Mouse (Mus musculus): ENCODE data around the gene Ptpn1.

The Ptpn1 gene

GRCm38 (mm10) chr2:168006489-168006888 is 74.6 kb downstream of the Ptpn1 start:
- no peak for DNase-seq (ENCODE audit: low spot score in 2 of 2)

GRCm38 (mm10) chr2:168008132-168008531 is 76.3 kb downstream of the Ptpn1 start:
- DNase-seq (ENCODE audit: low spot score in 2 of 2) = no peak

- DNase-seq (ENCODE audit: low spot score in 2 of 2) = peak in 1 of 2 experiments; percentile 31
Measured at GRCm38 (mm10) chr2:168009936-168010668, 78.2 kb downstream of the Ptpn1 start, which contains the start of gene Ripor3. Gene Ripor3, minus strand, starts transcription at chr2:168010618.

- no peak for DNase-seq (ENCODE audit: low spot score in 2 of 2)
Measured at GRCm38 (mm10) chr2:168010893-168011292, 79.0 kb downstream of the Ptpn1 start.

- DNase-seq (ENCODE audit: low spot score in 2 of 2) = peak in 1 of 2 experiments; percentile 68
Measured at GRCm38 (mm10) chr2:168016951-168017391, 85.1 kb downstream of the Ptpn1 start.

GRCm38 (mm10) chr2:168019201-168019715 is 87.4 kb downstream of the Ptpn1 start:
- DNase-seq (ENCODE audit: low spot score in 2 of 2) = no peak

GRCm38 (mm10) chr2:168023763-168024402 is 92.0 kb downstream of the Ptpn1 start:
- no peak for DNase-seq (ENCODE audit: low spot score in 2 of 2)

GRCm38 (mm10) chr2:168025174-168025573 is 93.3 kb downstream of the Ptpn1 start:
- DNase-seq (ENCODE audit: low spot score in 2 of 2) = peak; percentile 38 to 43

GRCm38 (mm10) chr2:168025882-168026281 is 94.0 kb downstream of the Ptpn1 start:
- no peak for DNase-seq (ENCODE audit: low spot score in 2 of 2)

- no peak for DNase-seq (ENCODE audit: low spot score in 2 of 2)
Measured at GRCm38 (mm10) chr2:168026467-168026866, 94.6 kb downstream of the Ptpn1 start.

GRCm38 (mm10) chr2:168028376-168028775 is 96.5 kb downstream of the Ptpn1 start:
- DNase-seq (ENCODE audit: low spot score in 2 of 2) = no peak
